Mouse (Mus musculus): ENCODE measurements around the gene Adamts14. TPM values are rescaled to one million over a fixed set of nuclear protein-coding genes. Genes with fewer than 3 reads are reported as not detected.

Gene Adamts14
- polyA plus RNA-seq, 1 experiment from 2014 or later = 0.28 TPM

DNA sequence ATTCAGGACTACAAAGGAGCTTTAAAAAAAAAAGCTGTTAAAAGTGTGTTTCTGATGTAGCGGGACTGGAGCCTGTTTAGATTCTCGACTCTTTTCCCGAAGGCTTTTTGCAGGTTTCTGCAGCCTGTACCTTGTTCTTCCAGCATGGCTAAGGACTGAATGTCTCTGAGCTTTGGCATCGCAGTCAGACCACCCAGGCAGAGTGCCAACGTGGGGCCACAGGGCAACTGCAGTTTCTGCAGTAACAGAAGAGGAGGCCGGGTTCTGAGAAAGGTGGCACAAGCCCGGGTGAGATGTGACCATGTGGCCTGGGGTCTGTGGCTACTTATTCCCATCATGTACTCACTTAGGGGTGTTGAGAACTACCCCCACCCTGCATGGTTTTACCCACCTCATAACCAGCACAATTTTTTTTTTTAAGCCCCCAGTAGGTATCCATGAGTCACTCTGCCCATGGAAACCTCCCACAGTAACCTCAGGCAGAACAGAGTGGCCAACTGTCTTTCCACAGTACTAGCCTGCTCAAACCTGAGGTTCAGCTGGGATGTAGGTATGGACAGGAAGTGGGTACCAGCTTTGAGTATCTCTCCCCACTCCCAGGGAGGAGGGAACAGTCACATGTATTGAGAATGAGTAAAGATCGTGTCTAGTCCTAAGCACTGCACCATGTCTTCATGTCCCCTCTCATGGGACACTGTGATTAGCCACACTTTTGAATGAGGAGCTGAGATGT, 23.6 kb upstream of the Adamts14 start:
- no peaks in the 10 kb centered on the region for H3K36me3 ChIP-seq
- no peak overlapping the region for H3K27ac ChIP-seq
- no peaks in the 10 kb centered on the region for H3K27me3 ChIP-seq
- H3K9ac ChIP-seq (replicated peaks) = no peak overlapping the region
- no peak overlapping the region for H3K4me3 ChIP-seq (replicated peaks)
- 89% methylated on average over 8 of the region's 8 CpGs for WGBS
- H3K9me3 ChIP-seq = no peaks in the 10 kb centered on the region
- no peaks in the 10 kb centered on the region for H3K4me1 ChIP-seq (replicated peaks)
- no peak overlapping the region for H3K4me2 ChIP-seq (replicated peaks)
- no peak for ATAC-seq

DNA sequence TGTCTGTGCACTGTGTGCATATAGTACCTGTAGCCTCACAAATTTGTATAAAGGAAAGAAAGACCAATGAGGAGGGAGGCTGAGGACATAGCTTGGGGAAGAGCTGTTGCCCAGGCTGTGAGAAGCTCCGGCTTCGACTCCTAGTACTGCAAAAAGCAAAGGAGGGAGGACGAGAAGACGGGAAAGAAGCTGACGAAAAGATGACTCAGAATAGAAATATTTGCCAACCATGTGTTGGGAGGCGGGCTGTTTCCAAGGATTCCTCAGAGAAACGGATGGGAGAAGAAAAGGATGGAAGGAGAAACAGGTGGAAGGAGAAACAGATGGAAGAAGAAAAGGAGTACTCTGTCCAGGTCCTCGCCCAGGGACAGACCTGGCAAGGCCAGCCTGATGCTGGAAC, 21.0 kb upstream of the Adamts14 start:
- no peak for ATAC-seq
- H3K9me3 ChIP-seq = no peaks in the 10 kb centered on the region
- H3K36me3 ChIP-seq = no peaks in the 10 kb centered on the region
- 87% methylated on average over 8 of the region's 8 CpGs for WGBS
- H3K4me1 ChIP-seq (replicated peaks) = no peaks in the 10 kb centered on the region
- no peaks in the 10 kb centered on the region for H3K27me3 ChIP-seq
- H3K9ac ChIP-seq (replicated peaks) = no peak overlapping the region
- no peak overlapping the region for H3K4me3 ChIP-seq (replicated peaks)
- no peak overlapping the region for H3K27ac ChIP-seq
- no peak overlapping the region for H3K4me2 ChIP-seq (replicated peaks)

DNA sequence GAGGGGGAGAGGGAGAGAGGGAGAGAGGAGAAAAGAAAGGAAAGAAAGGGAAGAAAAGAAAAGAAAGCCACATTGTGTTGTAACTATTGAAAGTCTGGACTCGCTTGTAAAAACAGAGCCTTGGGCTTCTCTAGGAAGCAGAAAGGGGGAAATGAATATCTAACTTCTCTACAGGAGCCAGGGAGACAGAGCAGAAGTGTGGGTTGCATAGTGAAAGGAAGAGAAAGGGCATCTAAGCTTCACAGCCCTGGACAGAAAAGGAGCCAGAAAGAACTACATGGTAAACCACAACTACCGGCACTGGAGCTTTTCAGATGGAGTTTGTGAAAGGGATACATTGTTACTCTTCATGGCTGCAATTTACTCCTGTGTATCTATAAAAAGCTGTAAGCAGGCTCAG, 17.2 kb upstream of the Adamts14 start:
- H3K4me2 ChIP-seq (replicated peaks) = no peak overlapping the region
- H3K27me3 ChIP-seq = no peaks in the 10 kb centered on the region
- no peaks in the 10 kb centered on the region for H3K4me1 ChIP-seq (replicated peaks)
- WGBS = 49% methylated on average over 2 of the region's 2 CpGs
- no peak overlapping the region for H3K27ac ChIP-seq
- H3K9me3 ChIP-seq = no peaks in the 10 kb centered on the region
- no peak overlapping the region for H3K9ac ChIP-seq (replicated peaks)
- ATAC-seq = no peak
- no peak overlapping the region for H3K4me3 ChIP-seq (replicated peaks)
- H3K36me3 ChIP-seq = no peaks in the 10 kb centered on the region

DNA sequence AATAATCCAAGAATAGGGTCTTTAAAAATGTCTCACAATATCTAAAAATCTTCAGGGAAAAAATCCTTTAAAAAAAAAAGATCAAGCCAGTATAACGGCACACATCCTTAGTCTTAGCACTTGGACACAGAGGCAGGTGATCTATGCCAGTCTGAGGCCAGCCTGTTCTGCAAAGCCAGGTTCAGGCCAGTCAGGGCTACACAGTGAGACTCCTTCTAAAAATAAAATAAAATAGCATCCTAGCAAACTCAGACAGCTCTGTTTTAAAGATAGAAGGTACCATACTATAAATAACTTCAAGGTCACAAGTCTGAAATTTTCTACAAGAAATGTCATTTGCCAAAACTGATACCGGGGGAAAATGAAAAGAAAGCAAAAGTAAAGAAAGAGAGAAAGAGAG, 16.8 kb upstream of the Adamts14 start:
- no peak overlapping the region for H3K4me3 ChIP-seq (replicated peaks)
- no peak overlapping the region for H3K9ac ChIP-seq (replicated peaks)
- H3K4me1 ChIP-seq (replicated peaks) = no peaks in the 10 kb centered on the region
- H3K27ac ChIP-seq = no peak overlapping the region
- WGBS = 92% methylated on average over 2 of the region's 2 CpGs
- no peak overlapping the region for H3K4me2 ChIP-seq (replicated peaks)
- no peaks in the 10 kb centered on the region for H3K27me3 ChIP-seq
- ATAC-seq = no peak
- H3K9me3 ChIP-seq = no peaks in the 10 kb centered on the region
- H3K36me3 ChIP-seq = no peaks in the 10 kb centered on the region

DNA sequence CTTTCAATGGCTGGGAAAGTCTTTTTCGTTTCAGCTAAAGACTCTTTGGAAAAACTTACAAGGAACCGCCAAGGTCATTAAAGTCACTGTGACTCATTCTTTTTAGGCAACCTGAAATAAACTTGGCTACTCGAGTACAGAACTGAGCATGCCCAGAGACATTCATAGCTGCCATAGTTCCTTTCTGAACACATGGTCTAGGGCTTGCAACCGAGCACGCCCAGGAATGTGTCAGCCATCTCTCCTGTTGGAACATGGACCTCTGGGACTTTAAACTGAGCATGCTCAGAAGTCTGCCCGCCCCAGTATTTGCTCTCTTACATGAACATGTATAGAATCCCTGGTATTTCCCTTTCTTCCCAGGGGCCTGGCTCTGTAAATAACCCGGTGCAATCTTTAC, 13.0 kb upstream of the Adamts14 start:
- 73% methylated on average over 7 of the region's 7 CpGs for WGBS

DNA sequence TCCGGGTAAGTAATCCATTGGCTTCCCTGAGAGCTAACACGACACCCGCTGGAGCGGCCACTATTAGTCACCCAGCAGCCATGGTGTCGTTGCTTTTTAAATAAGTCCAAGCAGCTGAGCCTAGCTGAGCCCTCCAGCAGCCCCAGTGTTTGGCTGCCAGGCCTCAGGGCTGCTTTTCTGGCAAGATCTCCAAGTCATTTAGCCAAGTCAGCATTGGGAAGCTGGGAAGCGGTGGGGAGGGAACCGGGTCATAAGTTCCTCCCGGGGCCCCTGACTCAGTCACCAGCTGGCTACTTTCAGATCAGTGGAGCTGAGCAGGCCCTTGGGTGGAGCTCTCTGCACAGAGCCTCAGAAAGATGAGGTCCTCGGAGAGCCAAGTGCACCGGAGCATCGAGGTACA, 12.0 kb upstream of the Adamts14 start:
- Histone ChIP-seq H3K36me3 (no peaks in the 10 kb centered on the region), H3K4me1 (replicated peaks) (no peaks in the 10 kb centered on the region), H3K9me3 (no peaks in the 10 kb centered on the region), H3K27ac (no peak overlapping the region), H3K27me3 (no peaks in the 10 kb centered on the region), H3K4me3 (replicated peaks) (no peak overlapping the region), H3K4me2 (replicated peaks) (no peak overlapping the region), H3K9ac (replicated peaks) (no peak overlapping the region)
- WGBS = 87% methylated on average over 11 of the region's 11 CpGs
- ATAC-seq = no peak

More for the DNA sequence above, 13.0 kb upstream of the Adamts14 start:
- Histone ChIP-seq H3K27me3 (no peaks in the 10 kb centered on the region), H3K9me3 (no peaks in the 10 kb centered on the region), H3K9ac (replicated peaks) (no peak overlapping the region), H3K27ac (no peak overlapping the region), H3K36me3 (no peaks in the 10 kb centered on the region), H3K4me3 (replicated peaks) (no peak overlapping the region), H3K4me2 (replicated peaks) (no peak overlapping the region), H3K4me1 (replicated peaks) (no peaks in the 10 kb centered on the region)
- no peak for ATAC-seq

DNA sequence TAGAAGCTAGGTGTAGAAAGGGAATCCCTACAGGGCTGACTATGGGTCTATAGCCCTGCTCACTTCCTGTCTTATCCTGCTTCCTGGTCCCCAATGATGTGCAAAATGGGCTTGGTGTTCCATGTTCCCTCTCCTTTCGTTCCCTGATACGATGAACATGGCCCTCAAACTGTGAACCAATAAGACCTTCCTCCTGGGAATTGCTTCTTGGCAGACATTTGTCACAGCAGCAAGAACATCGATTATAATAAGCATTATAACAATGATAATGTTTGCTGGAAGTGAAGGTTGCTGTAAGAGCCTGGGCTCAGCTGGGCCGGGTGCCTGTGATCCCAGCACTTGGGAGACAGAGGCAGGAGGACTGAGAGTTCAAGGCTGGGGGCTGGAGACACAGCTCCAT, 11.1 kb upstream of the Adamts14 start:
- Histone ChIP-seq H3K27ac (no peak overlapping the region), H3K9ac (replicated peaks) (no peak overlapping the region), H3K36me3 (no peaks in the 10 kb centered on the region), H3K27me3 (no peaks in the 10 kb centered on the region), H3K4me3 (replicated peaks) (no peak overlapping the region), H3K4me1 (replicated peaks) (no peaks in the 10 kb centered on the region), H3K9me3 (no peaks in the 10 kb centered on the region), H3K4me2 (replicated peaks) (no peak overlapping the region)
- ATAC-seq = no peak
- WGBS = 85% methylated on average over 4 of the region's 4 CpGs

DNA sequence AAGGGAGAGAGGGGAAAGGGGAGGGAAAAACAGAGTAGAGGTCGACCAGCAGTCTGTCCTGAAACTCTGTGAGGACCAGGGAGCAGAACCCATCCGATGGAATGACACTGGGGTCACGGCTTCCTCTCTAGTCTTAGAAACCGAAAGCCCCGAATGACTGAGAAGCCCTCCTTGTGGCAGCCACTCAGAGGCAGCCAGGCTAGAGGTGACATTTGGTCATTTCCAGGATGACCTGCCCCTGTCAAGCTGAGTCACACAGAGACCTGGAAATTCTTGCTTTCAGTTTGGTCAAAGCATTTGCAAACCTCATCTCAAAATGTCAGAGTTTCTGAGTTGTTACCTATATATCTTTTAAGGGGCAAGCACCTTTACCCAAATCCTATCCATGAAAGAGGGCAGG, 7.9 kb upstream of the Adamts14 start:
- 75% methylated on average over 5 of the region's 5 CpGs for WGBS
- no peak overlapping the region for H3K27ac ChIP-seq
- ATAC-seq = no peak
- no peaks in the 10 kb centered on the region for H3K27me3 ChIP-seq
- no peak overlapping the region for H3K4me3 ChIP-seq (replicated peaks)
- H3K4me2 ChIP-seq (replicated peaks) = no peak overlapping the region
- no peaks in the 10 kb centered on the region for H3K9me3 ChIP-seq
- H3K9ac ChIP-seq (replicated peaks) = no peak overlapping the region
- H3K36me3 ChIP-seq = no peaks in the 10 kb centered on the region
- no peaks in the 10 kb centered on the region for H3K4me1 ChIP-seq (replicated peaks)

DNA sequence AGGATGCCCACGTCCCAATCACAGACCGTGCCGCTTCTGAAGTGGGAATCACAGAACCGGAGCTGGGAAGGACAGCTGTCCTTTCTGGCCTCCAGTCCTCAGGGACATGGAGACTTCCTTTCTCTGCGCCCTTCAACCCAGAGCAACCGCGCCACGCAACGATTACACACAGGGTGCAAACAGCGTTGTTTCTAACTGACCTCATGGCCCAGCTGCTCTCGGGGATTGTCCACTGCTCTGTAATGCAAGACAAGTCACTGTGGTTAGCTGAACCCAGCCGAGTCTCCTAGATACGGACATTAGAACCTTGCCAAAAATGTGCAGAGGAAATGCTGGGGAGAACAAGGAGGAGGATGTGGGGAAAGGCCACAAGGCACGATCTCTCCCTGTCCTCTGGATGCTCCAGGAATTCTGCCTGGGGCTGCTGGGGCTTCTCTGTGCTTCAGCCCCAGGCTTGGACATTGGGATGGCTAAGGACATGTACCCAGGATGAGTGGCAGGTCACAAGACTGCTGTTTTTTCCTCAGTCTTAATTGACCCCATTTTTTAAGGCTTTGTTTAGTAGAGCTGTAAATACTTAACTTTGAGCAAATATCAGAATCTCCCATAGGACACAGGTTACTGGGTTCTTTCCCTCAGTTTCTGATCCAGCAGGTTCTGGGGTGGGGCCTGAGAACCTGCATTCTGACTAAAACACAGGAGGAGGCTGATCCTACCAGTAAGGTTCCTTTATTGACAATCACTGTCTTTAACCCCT, 4.9 kb upstream of the Adamts14 start:
- WGBS = 67% methylated on average over 14 of the region's 14 CpGs
- H3K4me1 ChIP-seq (replicated peaks) = peaks cover 10% of the 10 kb centered on the region; the same call in 1 of the 2 replicates
- ATAC-seq = no peak
- H3K27me3 ChIP-seq = peaks cover 25% of the 10 kb centered on the region
- no peaks in the 10 kb centered on the region for H3K9me3 ChIP-seq
- H3K27ac ChIP-seq = no peak overlapping the region
- H3K36me3 ChIP-seq = no peaks in the 10 kb centered on the region
- H3K4me2 ChIP-seq (replicated peaks) = no peak overlapping the region
- no peak overlapping the region for H3K4me3 ChIP-seq (replicated peaks)
- no peak overlapping the region for H3K9ac ChIP-seq (replicated peaks)

DNA sequence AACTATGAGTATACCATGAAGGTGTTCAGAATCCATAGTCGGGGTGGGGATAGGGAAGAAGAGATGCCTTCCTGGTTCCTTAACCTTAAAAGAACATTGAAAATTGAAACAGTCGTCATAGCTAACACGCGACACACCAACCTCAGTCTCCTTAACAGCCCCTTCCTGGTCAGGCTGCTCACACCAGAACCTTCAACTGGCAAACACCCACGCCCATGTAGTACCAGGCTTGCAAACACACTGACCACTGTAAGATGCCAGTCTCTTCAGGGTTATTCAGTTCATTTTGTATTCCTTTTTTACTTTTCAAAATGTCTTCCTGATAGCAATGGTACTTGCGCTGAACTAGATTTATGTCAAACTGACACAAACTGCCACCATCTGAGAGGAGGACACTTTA, 3.8 kb upstream of the Adamts14 start:
- H3K4me3 ChIP-seq (replicated peaks) = no peak overlapping the region
- peaks cover 35% of the 10 kb centered on the region for H3K27me3 ChIP-seq
- ATAC-seq = no peak
- 95% methylated on average over 6 of the region's 6 CpGs for whole genome bisulfite sequencing
- no peaks in the 10 kb centered on the region for H3K36me3 ChIP-seq
- H3K4me2 ChIP-seq (replicated peaks) = no peak overlapping the region
- no peak overlapping the region for H3K27ac ChIP-seq
- H3K4me1 ChIP-seq (replicated peaks) = peaks cover 10% of the 10 kb centered on the region; the same call in 1 of the 2 replicates
- no peaks in the 10 kb centered on the region for H3K9me3 ChIP-seq
- H3K9ac ChIP-seq (replicated peaks) = no peak overlapping the region

DNA sequence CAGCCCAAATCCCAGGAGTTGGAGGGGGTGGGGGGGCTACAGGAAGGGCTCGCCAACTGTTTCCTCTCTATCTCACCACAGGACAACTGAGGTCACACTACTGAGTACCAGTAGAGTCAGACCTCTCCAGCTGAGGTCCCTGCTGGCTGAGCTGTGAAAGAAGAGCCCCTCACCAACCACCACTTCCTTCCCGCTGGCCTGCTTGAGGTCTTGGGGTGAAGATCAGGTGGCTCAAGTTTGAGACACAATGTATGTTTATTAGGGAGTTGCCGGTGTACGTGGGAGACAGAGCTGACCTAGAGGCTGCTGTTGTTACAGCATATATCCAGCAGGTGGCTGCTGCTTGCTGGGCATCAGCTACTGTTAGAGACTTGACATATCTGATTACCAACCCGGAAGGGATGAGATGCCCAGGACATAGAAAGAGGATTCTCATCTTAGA, 2.5 kb upstream of the Adamts14 start:
- H3K27me3 ChIP-seq = peaks cover 46% of the 10 kb centered on the region
- H3K4me2 ChIP-seq (replicated peaks) = 0 out of 2 replicates have a peak overlapping the region, but pooled peaks have one; percentile 13
- H3K9ac ChIP-seq (replicated peaks) = no peak overlapping the region
- 3% methylated on average over 5 of the region's 5 CpGs for WGBS
- H3K27ac ChIP-seq = no peak overlapping the region
- H3K36me3 ChIP-seq = no peaks in the 10 kb centered on the region
- H3K4me1 ChIP-seq (replicated peaks) = peaks cover 10% of the 10 kb centered on the region; the same call in 1 of the 2 replicates
- H3K9me3 ChIP-seq = no peaks in the 10 kb centered on the region
- peak; percentile 47 for ATAC-seq
- no peak overlapping the region for H3K4me3 ChIP-seq (replicated peaks)

DNA sequence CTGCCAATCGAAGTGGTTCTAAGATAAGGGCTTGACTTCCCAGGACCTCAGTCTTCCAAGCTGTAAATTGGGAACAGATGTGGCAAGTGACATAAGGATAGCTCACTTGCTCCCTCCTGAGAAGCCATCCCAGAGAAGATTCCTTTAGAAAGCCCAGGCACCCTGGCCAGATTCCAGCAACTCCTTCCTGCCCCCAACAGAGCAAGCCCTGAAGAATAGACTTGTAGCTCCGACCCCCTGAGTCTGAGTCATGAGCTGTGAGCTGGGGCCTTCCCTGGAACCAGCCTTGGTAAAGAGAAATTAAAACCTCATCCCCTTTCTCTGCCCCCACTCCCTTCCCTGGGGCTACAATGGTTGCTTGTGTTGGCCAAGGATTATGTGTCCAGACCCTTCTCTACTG, 1.3 kb upstream of the Adamts14 start:
- H3K4me1 ChIP-seq (replicated peaks) = peaks cover 10% of the 10 kb centered on the region; the same call in 1 of the 2 replicates
- no peak for ATAC-seq
- H3K9me3 ChIP-seq = no peaks in the 10 kb centered on the region
- no peak overlapping the region for H3K4me2 ChIP-seq (replicated peaks)
- no peaks in the 10 kb centered on the region for H3K36me3 ChIP-seq
- H3K9ac ChIP-seq (replicated peaks) = no peak overlapping the region
- H3K4me3 ChIP-seq (replicated peaks) = no peak overlapping the region
- 59% methylated on average over 2 of the region's 2 CpGs for WGBS
- H3K27ac ChIP-seq = no peak overlapping the region
- H3K27me3 ChIP-seq = peaks cover 47% of the 10 kb centered on the region
